Mouse (Mus musculus): ENCODE measurements around the gene Slc11a1. TPM values are rescaled to one million over a fixed set of nuclear protein-coding genes. Genes with fewer than 3 reads are reported as not detected.

Slc11a1 gene
- total and polyA plus RNA-seq, 3 experiments = 0.11 TPM; not detected in 2

- Histone ChIP-seq H3K4me3 (ENCODE audit: control insufficient read depth in 1 of 2, insufficient read depth in 1 of 2, low read depth in 2 of 2, low read length in 2 of 2) (no peak overlapping the region), H3K27ac (ENCODE audit: control insufficient read depth, low read depth, low read length) (no peak overlapping the region), H3K79me2 (ENCODE audit: control insufficient read depth, insufficient read depth, low read length, poor library complexity) (no peaks in the 10 kb centered on the region), H3K9me3 (replicated peaks; ENCODE audit: insufficient read depth, low read length) (no peaks in the 10 kb centered on the region), H3K4me1 (ENCODE audit: control insufficient read depth in 1 of 2, insufficient read depth in 2 of 2, low read length in 2 of 2) (no peaks in the 10 kb centered on the region), H3K36me3 (ENCODE audit: control insufficient read depth in 1 of 2, insufficient read depth in 2 of 2, low read length in 2 of 2) (no peaks in the 10 kb centered on the region), H3K9ac (ENCODE audit: control insufficient read depth, low read depth, low read length, poor library complexity, severe bottlenecking) (no peak overlapping the region), H3K27me3 (ENCODE audit: control insufficient read depth in 1 of 2, insufficient read depth in 2 of 2, low read length in 2 of 2) (no peaks in the 10 kb centered on the region)
- TF ChIP-seq ELF1 (IDR thresholded peaks at IDR 0.05; ENCODE audit: low read depth, low read length) = no peak
- TF ChIP-seq POLR2A (IDR thresholded peaks at IDR 0.05; ENCODE audit: control insufficient read depth in 1 of 2, insufficient read depth in 1 of 2, low read depth in 1 of 2, low read length in 2 of 2, poor library complexity in 1 of 2) = no peak
- TF ChIP-seq ZC3H11A (IDR thresholded peaks at IDR 0.05; ENCODE audit: low read depth, low read length) = no peak
- TF ChIP-seq MXI1 (IDR thresholded peaks at IDR 0.05; ENCODE audit: low read depth, low read length) = no peak
- no peak for TF ChIP-seq POLR2AphosphoS5 (IDR thresholded peaks at IDR 0.05; ENCODE audit: borderline replicate concordance, low read depth, low read length)
- TF ChIP-seq ETS1 (IDR thresholded peaks at IDR 0.05; ENCODE audit: low read depth, low read length) = no peak
- TF ChIP-seq NELFE (IDR thresholded peaks at IDR 0.05; ENCODE audit: low read depth, low read length) = no peak
- no peak for TF ChIP-seq CHD1 (IDR thresholded peaks at IDR 0.05; ENCODE audit: low read depth, low read length)
- no peak for TF ChIP-seq CHD2 (IDR thresholded peaks at IDR 0.05; ENCODE audit: low read length)
- no peak for TF ChIP-seq RAD21 (IDR thresholded peaks at IDR 0.05; ENCODE audit: low read depth, low read length)
- no peak for TF ChIP-seq GATA1 (IDR thresholded peaks at IDR 0.05; ENCODE audit: low read depth, low read length)
- no peak for DNase-seq (ENCODE audit: low read depth, low spot score)
Measured at GRCm38 (mm10) chr1:74359952-74360517, 15.0 kb upstream of the Slc11a1 start.

GRCm38 (mm10) chr1:74361812-74362211 lies 13.2 kb upstream of the Slc11a1 start, which contains the start of gene Catip:
TSS of gene Catip (plus strand) at chr1:74362108.
- Histone ChIP-seq H3K4me3 (ENCODE audit: control insufficient read depth in 1 of 2, insufficient read depth in 1 of 2, low read depth in 2 of 2, low read length in 2 of 2) (no peak within 1 kb of the TSS), H3K27ac (ENCODE audit: control insufficient read depth, low read depth, low read length) (no peak within 1 kb of the TSS), H3K4me1 (ENCODE audit: control insufficient read depth in 1 of 2, insufficient read depth in 2 of 2, low read length in 2 of 2) (no peaks in the 10 kb centered on the region), H3K9ac (ENCODE audit: control insufficient read depth, low read depth, low read length, poor library complexity, severe bottlenecking) (no peak within 1 kb of the TSS), H3K79me2 (ENCODE audit: control insufficient read depth, insufficient read depth, low read length, poor library complexity) (no peaks in the 10 kb centered on the region), H3K36me3 (ENCODE audit: control insufficient read depth in 1 of 2, insufficient read depth in 2 of 2, low read length in 2 of 2) (no peaks in the 10 kb centered on the region), H3K27me3 (ENCODE audit: control insufficient read depth in 1 of 2, insufficient read depth in 2 of 2, low read length in 2 of 2) (no peaks in the 10 kb centered on the region), H3K9me3 (replicated peaks; ENCODE audit: insufficient read depth, low read length) (no peaks in the 10 kb centered on the region)
- TF ChIP-seq ZC3H11A (IDR thresholded peaks at IDR 0.05; ENCODE audit: low read depth, low read length) (peak; percentile 92), SIN3A (IDR thresholded peaks at IDR 0.05; ENCODE audit: low read length) (peak; percentile 53), MAX (IDR thresholded peaks at IDR 0.05; ENCODE audit: low read length) (no peak), TBP (IDR thresholded peaks at IDR 0.05; ENCODE audit: low read depth, low read length) (no peak), SMC3 (IDR thresholded peaks at IDR 0.05; ENCODE audit: low read depth, low read length) (peak; percentile 96), CTCF (IDR thresholded peaks at IDR 0.05 in 2 of 3, conservative IDR thresholded peaks at IDR 0.05 in 1 of 3; ENCODE audit: control insufficient read depth in 1 of 3, insufficient read depth in 1 of 3, low read depth in 2 of 3, low read length in 3 of 3, poor library complexity in 1 of 3, severe bottlenecking in 1 of 3) (peak; percentile 70 to 95 (median 73)), RAD21 (IDR thresholded peaks at IDR 0.05; ENCODE audit: low read depth, low read length) (peak; percentile 90)
- DNase-seq (ENCODE audit: low read depth, low spot score) = peak; percentile 84
